Mouse (Mus musculus) C2C12 (cell line): ENCODE data around the gene Auts2.

Source experiments
- FOSL1 ChIP-seq: IDR thresholded peaks from one replicate; pipeline ENCODE4 v1.8.0; 2011; ENCODE audit warnings: mild to moderate bottlenecking, low read length; ENCODE audit not compliant: poor library complexity, insufficient read depth, severe bottlenecking
- MAX ChIP-seq: IDR thresholded peaks from one replicate; pipeline ENCODE4 v1.6.1; 2011; ENCODE audit warnings: mild to moderate bottlenecking, control low read depth

- TF ChIP-seq MAX (no peak), FOSL1 (no peak)
Observed at GRCm38 (mm10) chr5:131948571-131949151, 594.5 kb downstream of the Auts2 start.
